Mouse (Mus musculus) midbrain, postnatal 0 days (tissue): ENCODE data around the gene Sik1. TPM values are rescaled to one million over a fixed set of nuclear protein-coding genes. Genes with fewer than 3 reads are reported as not detected.

Experiments
- ATAC-seq: fragments of 200-750 bp; cut with Nextera tagmentation; 2 replicates; pipeline ENCODE4 v1.8.0; 2017; ENCODE audit warnings: moderate number of reproducible peaks, mild to moderate bottlenecking, moderate TSS enrichment, moderate library complexity; ENCODE audit not compliant: low FRiP score
- DNase-seq: peaks from one replicate; pipeline ENCODE4 v3.0.0-alpha.2; 2015; ENCODE audit warnings: low spot score
- H3K27ac ChIP-seq: fragments of 300-500 bp; sonication (generic); 2 replicates; pipeline ENCODE4 v1.5.1; 2014; ENCODE audit warnings: low read depth, mild to moderate bottlenecking, low read length, mixed read lengths
- H3K27me3 ChIP-seq: fragments of 300-500 bp; sonication (generic); 2 replicates; pipeline ENCODE4 v1.6.1; 2014; ENCODE audit warnings: low read length, control low read depth, mixed read lengths; ENCODE audit not compliant: insufficient read depth
- H3K36me3 ChIP-seq: fragments of 300-500 bp; sonication (generic); 2 replicates; pipeline ENCODE4 v1.6.1; 2014; ENCODE audit warnings: low read length, control low read depth, mixed read lengths; ENCODE audit not compliant: insufficient read depth
- H3K4me1 ChIP-seq: fragments of 300-500 bp; sonication (generic); 2 replicates; pipeline ENCODE4 v1.6.1; 2014; ENCODE audit warnings: mild to moderate bottlenecking, control low read depth, antibody characterized with exemption, low read length, mixed read lengths; ENCODE audit not compliant: insufficient read depth
- H3K4me2 ChIP-seq: fragments of 300-500 bp; sonication (generic); 2 replicates; pipeline ENCODE4 v1.6.1; 2014; ENCODE audit warnings: low read depth, mild to moderate bottlenecking, low read length, mixed read lengths; ENCODE audit not compliant: poor library complexity, severe bottlenecking
- H3K4me3 ChIP-seq: fragments of 300-500 bp; sonication (generic); 2 replicates; pipeline ENCODE4 v1.5.1; 2014; ENCODE audit warnings: low read depth, mild to moderate bottlenecking, low read length, moderate library complexity
- H3K9ac ChIP-seq: fragments of 300-500 bp; sonication (generic); replicated peaks from 2 replicates; pipeline ENCODE4 v1.6.1; 2014; ENCODE audit warnings: mild to moderate bottlenecking, low read length, moderate library complexity, mixed read lengths; ENCODE audit not compliant: poor library complexity, severe bottlenecking
- H3K9me3 ChIP-seq: fragments of 300-500 bp; sonication (generic); 2 replicates; pipeline ENCODE4 v1.6.1; 2016; ENCODE audit warnings: low read length, control low read depth
- CTCF ChIP-seq: IDR thresholded peaks from 2 replicates; pipeline ENCODE4 v1.5.1; 2016; ENCODE audit warnings: antibody characterized with exemption, mild to moderate bottlenecking
- WGBS: fragments of 180-500 bp; shearing (Covaris S2); extraction: QIAGEN DNeasy Blood & Tissue Kit; methylation state at CpG from one replicate; pipeline ENCODE4 v1.1.7; 2014; 5-methylcytosine and 5-hydroxymethylcytosine counted together
- polyA plus RNA-seq: library from polyadenylated mRNA; unstranded; fragments of >200 nt; fragmentation: Nextera tagmentation; extraction: Ambion mirVana; gene quantifications from 2 replicates; pipeline ENCODE4 v1.2.1, GENCODE M21; 2015
- total RNA-seq: library from RNA; depleted of rRNA; stranded (reverse); fragments of >200 nt; gene quantifications from 2 replicates; pipeline ENCODE4 v1.2.3, GENCODE M21; 2014

Gene Sik1
- total and polyA plus RNA-seq, 2 experiments from 2014 or later: 22.3 to 54.2 TPM

DNA sequence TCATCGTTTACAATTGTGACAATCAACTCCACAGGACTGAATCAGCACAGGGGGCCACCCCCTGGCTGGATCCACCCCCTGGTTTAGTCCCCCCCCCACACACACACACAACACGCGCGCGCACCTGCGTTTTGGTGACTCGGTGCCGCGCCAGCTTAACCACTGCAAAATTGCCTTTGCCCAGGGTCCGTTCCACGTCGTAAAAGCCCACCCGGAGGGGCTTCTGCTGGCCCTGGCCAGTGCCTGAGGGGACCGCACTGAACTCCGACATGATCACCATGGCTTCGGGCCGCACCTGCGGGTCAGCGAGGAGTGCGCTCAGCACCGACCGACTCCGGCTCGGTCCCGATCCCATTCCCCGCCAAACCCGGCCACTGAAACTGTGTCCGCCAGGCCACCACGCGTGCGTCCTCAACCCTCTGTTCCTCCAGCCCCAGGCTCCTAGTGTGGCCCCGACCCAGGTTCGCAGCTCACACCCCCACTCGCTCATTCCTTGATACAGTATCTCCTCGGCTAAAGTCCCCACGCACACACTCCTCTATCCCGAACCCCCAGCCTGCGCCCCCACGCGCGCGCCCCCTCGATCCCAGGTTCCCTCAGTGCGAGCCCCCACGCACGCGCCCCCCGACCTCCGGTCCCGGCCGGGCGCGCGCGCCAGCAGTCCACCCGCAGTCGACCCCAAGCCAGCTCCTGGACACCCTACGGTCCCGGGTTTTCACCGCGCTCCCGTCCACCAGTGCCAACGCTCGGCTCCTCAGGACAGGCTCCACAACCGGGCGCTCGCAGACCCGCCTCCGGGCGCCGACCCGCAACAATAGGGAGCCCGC lies 621 bp downstream of the Sik1 start:
- peak; percentile 46 for DNase-seq
- peaks cover 11% of the 10 kb centered on the region for H3K36me3 ChIP-seq
- peak; percentile 48 for ATAC-seq
- peak overlapping the region; percentile 87 for H3K9ac ChIP-seq
- peak overlapping the region; percentile 65 for H3K27ac ChIP-seq
- under 1% methylated on average over 71 of the region's 73 CpGs for WGBS
- H3K4me3 ChIP-seq: peak overlapping the region; percentile 62
- peaks cover 3% of the 10 kb centered on the region; the same call in 1 of the 2 replicates for H3K4me1 ChIP-seq
- H3K27me3 ChIP-seq: no peaks in the 10 kb centered on the region
- H3K4me2 ChIP-seq: peak overlapping the region; percentile 71
- H3K9me3 ChIP-seq: no peaks in the 10 kb centered on the region
- TF ChIP-seq CTCF: no peak

DNA sequence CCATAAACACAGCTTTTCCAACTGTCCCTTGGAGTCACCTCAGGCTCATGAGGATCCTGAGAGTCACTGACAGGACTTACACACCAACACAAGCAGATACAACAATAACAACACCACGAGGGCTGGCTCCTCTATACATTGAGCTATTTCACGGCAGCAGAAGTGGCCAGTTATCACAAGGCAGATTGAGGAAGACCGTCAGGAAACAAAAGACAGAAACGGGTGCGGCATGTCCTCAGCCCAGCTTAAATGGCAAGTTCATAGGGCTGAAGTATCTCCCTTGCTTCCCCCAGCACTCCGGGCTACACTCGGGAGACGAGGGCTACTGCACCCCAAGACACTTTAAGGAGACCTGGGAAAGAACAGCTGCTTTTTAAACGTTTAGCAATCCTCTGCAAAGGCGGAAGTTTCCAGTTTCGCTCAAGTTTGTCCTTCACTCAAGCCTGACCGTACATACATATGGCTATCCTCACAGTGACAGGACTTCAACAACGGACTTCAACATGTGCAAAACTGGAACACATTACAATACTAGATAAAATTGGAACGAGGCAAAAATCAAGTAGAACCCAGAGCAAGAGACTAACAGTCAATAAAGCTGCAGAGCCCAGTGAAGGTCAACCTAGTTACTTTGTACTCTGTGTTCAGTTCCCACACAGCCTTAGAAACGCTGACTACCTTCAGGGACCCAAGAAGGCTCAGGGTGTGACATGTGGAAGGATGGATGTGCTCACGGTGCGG lies 2.0 kb downstream of the Sik1 start:
- Histone ChIP-seq H3K4me1 (peaks cover 3% of the 10 kb centered on the region; the same call in 1 of the 2 replicates), H3K4me2 (peak overlapping the region; percentile 71), H3K9ac (0 out of 2 replicates have a peak overlapping the region, but pooled peaks have one; percentile 29), H3K9me3 (no peaks in the 10 kb centered on the region), H3K4me3 (peak overlapping the region; percentile 62), H3K27me3 (no peaks in the 10 kb centered on the region), H3K36me3 (peaks cover 25% of the 10 kb centered on the region), H3K27ac (no peak overlapping the region)
- TF ChIP-seq CTCF: no peak
- no peak for DNase-seq
- ATAC-seq: no peak
- WGBS: 74% methylated on average over 17 of the region's 17 CpGs

DNA sequence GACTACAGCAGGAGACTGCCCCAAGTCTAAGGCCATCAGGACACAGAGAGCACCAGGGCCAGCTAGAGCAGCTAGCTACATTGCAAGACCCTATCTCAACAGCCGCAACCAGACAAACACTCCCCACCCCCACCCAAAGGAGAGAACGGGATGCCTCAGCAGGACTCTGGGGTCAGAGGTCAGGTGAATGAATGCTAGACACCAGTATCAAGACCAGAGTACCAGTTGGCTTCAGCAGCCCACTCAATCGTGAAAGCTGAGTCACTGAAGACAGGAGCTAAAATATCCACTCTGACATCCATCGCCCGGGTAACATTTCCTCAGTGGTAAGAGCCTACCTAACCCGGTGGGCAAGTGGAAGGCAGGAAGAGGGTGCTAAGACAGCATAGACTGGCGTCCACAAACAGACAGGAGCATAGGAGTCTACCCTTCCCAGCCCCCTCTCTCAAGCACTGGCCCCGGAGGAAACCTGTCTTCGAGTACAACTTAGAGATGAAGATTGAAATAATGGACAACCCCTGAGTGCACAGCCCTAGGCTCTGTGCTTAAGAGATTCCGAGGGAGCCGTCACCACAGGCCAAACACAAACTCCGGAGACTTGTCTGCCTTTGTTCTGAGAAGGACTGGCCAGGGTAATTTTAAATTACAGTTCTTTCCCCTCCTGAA lies 2.7 kb downstream of the Sik1 start:
- no peak for ATAC-seq
- WGBS: 63% methylated on average over 12 of the region's 12 CpGs
- peaks cover 3% of the 10 kb centered on the region; the same call in 1 of the 2 replicates for H3K4me1 ChIP-seq
- no peak for DNase-seq
- no peak overlapping the region for H3K9ac ChIP-seq
- no peaks in the 10 kb centered on the region for H3K27me3 ChIP-seq
- H3K9me3 ChIP-seq: no peaks in the 10 kb centered on the region
- peak overlapping the region; percentile 71 for H3K4me2 ChIP-seq
- no peak overlapping the region for H3K27ac ChIP-seq
- H3K4me3 ChIP-seq: peak overlapping the region; percentile 10
- TF ChIP-seq CTCF: no peak
- peaks cover 32% of the 10 kb centered on the region for H3K36me3 ChIP-seq

DNA sequence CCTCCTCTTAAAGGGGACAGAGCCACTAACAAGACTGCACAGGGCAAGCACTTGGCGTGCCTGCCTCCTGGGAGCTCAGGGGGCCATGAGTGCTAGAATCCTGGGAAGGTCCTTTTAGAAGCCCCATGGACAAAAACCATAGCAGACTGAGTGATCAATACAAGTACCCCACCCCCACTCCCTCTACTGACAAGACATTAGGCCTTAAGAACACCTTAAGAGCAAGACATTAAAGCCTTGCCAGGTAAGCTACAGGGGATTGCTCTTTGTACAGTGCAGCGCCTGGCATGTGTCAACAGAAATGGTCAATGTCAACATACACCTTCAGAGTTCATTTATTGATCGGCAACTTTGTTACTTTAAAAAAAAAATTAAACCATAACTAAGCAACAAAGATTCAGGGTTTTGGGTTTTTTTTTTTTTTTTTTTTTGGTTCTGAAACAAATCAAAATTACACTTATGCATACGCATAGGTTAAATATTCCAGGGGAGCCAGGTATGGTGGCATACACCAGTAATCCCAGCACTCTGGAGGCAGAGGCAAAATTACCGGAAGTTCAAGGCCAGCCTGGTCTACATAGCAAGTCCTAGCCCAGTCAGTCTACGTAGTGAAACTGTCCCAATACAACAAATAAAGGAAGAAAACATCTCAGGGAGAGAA lies 3.7 kb downstream of the Sik1 start:
- H3K36me3 ChIP-seq: peaks cover 41% of the 10 kb centered on the region
- peaks cover 3% of the 10 kb centered on the region; the same call in 1 of the 2 replicates for H3K4me1 ChIP-seq
- no peak overlapping the region for H3K4me2 ChIP-seq
- no peak overlapping the region for H3K4me3 ChIP-seq
- H3K9me3 ChIP-seq: no peaks in the 10 kb centered on the region
- H3K9ac ChIP-seq: no peak overlapping the region
- no peak overlapping the region for H3K27ac ChIP-seq
- ATAC-seq (no peak), DNase-seq (no peak)
- 90% methylated on average over 6 of the region's 6 CpGs for WGBS
- TF ChIP-seq CTCF: no peak
- no peaks in the 10 kb centered on the region for H3K27me3 ChIP-seq

DNA sequence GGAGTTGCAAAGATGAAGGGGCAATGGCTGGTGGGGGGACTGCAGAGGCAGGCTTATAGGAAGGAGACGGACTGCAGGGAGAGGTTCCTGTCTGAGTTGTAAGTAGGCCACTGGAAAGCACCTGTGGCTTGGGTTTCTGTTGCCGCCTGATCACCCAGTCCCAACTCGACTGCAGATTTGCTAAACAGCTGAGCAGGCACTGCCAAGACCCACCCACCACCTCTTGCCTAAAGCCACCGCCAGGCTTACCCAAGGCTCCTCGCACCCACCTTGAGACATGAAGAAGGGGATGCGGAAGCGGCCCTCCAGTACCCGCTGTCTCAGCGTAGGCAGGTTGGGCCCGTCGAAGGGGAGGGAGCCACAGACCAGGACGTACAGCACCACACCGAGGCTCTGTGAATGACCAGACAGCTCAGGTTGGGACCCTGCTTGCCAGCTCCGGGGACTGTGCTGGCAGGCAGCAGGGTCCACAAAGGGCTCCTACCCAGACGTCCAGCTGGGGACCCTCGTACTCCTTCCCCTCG lies 5.1 kb downstream of the Sik1 start:
- no peak for TF ChIP-seq CTCF
- Histone ChIP-seq H3K27ac (no peak overlapping the region), H3K36me3 (peaks cover 53% of the 10 kb centered on the region), H3K4me3 (no peak overlapping the region), H3K4me1 (0 out of 2 replicates have a peak, but pooled peaks cover 3% of the 10 kb centered on the region), H3K27me3 (no peaks in the 10 kb centered on the region), H3K9ac (no peak overlapping the region), H3K4me2 (no peak overlapping the region), H3K9me3 (no peaks in the 10 kb centered on the region)
- 95% methylated on average over 17 of the region's 17 CpGs for WGBS
- no peak for DNase-seq
- no peak for ATAC-seq
